ENCODE assay signal across 8 mouse cellular contexts in genomic region chr13:60110079-60110846, GRCm38 (mm10).
DNase-seq lines count a peak whose midpoint lies in the region; ATAC-seq lines count a peak whose summit lies in the region.

No protein-coding gene starts in this region.

- 5% methylated on average over 11 of the region's 11 CpGs for WGBS in intestine, embryonic 16.5 days
- WGBS in neural tube, embryonic 11.5 days, result 3% methylated on average over 11 of the region's 11 CpGs

- H3K27ac ChIP-seq in intestine, embryonic 16.5 days (ENCODE audit: low read length), result peak overlapping the region; percentile 66
- H3K27ac ChIP-seq in neural tube, embryonic 11.5 days (ENCODE audit: low read depth, low read length), result peak overlapping the region; percentile 76

- no peaks in the 10 kb centered on the region for H3K36me3 ChIP-seq in intestine, embryonic 16.5 days (ENCODE audit: control insufficient read depth, insufficient read depth, low read length)
- no peaks in the 10 kb centered on the region for H3K36me3 ChIP-seq in neural tube, embryonic 11.5 days (ENCODE audit: control insufficient read depth, insufficient read depth, low read length)

- no peak overlapping the region for H3K9ac ChIP-seq in intestine, embryonic 16.5 days (ENCODE audit: low read depth, low read length)
- H3K9ac ChIP-seq in neural tube, embryonic 11.5 days (ENCODE audit: low read length), result peak overlapping the region; percentile 35

- no peak overlapping the region for H3K4me3 ChIP-seq in intestine, embryonic 16.5 days (ENCODE audit: low read length)
- H3K4me3 ChIP-seq in neural tube, embryonic 11.5 days (ENCODE audit: low read depth, low read length), result no peak overlapping the region

- no peaks in the 10 kb centered on the region for H3K27me3 ChIP-seq in intestine, embryonic 16.5 days (replicated peaks; ENCODE audit: control insufficient read depth, insufficient read depth, low read length)
- no peaks in the 10 kb centered on the region for H3K27me3 ChIP-seq in neural tube, embryonic 11.5 days (ENCODE audit: control insufficient read depth, insufficient read depth, low read length)

- peak overlapping the region; percentile 36 for H3K4me2 ChIP-seq in intestine, embryonic 16.5 days (ENCODE audit: low read depth, low read length)
- peak overlapping the region; percentile 20 for H3K4me2 ChIP-seq in neural tube, embryonic 11.5 days (ENCODE audit: low read depth)

- ATAC-seq in intestine, embryonic 16.5 days, result peak; percentile 96
- peak; percentile 86 for ATAC-seq in neural tube, embryonic 11.5 days (ENCODE audit: insufficient read depth, low FRiP score, low TSS enrichment)

- DNase-seq in frontal cortex, postnatal 10 days (ENCODE audit: low spot score in 2 of 2), result peak; percentile 26
- no peak for DNase-seq in frontal cortex, postnatal 36 days (ENCODE audit: low spot score in 2 of 2)
- peak; percentile 97 for DNase-seq in embryo, embryonic 10.5 days (ENCODE audit: low spot score)
- DNase-seq in heart, adult 11 months, result peak; percentile 95
- DNase-seq in liver, result peak; percentile 44
- peak; percentile 77 for DNase-seq in neural tube, embryonic 11.5 days (ENCODE audit: low spot score)
- DNase-seq in spleen, postnatal 14 days (ENCODE audit: low spot score in 2 of 2), result no peak

- peaks cover 3% of the 10 kb centered on the region for H3K4me1 ChIP-seq in intestine, embryonic 16.5 days (ENCODE audit: control insufficient read depth, insufficient read depth, low read length)
- H3K4me1 ChIP-seq in neural tube, embryonic 11.5 days (ENCODE audit: control insufficient read depth, insufficient read depth, low read length), result peaks cover 10% of the 10 kb centered on the region; the same call in 1 of the 2 replicates

- no peaks in the 10 kb centered on the region for H3K9me3 ChIP-seq in intestine, embryonic 16.5 days (ENCODE audit: control insufficient read depth, low read length)
- no peaks in the 10 kb centered on the region for H3K9me3 ChIP-seq in neural tube, embryonic 11.5 days (ENCODE audit: control insufficient read depth, low read length)

Comparison
In these comparisons a context has a peak if more than half of its experiments do, and no peak if none do; other contexts are left out.
1. DNase-seq: peak in frontal cortex, postnatal 10 days (2 of 2), embryo, embryonic 10.5 days (single experiment), heart, adult 11 months (single experiment), liver (single experiment) and neural tube, embryonic 11.5 days (single experiment); none in frontal cortex, postnatal 36 days (0 of 2) and spleen, postnatal 14 days (0 of 2).